Mouse (Mus musculus): ENCODE measurements at regions not wholly inside any gene's neighbourhood (a gene's known extent, or its start where the extent isn't known, plus 50 kb on each side); places are given as distances from the start of the nearest gene placed in this dataset.

DNA sequence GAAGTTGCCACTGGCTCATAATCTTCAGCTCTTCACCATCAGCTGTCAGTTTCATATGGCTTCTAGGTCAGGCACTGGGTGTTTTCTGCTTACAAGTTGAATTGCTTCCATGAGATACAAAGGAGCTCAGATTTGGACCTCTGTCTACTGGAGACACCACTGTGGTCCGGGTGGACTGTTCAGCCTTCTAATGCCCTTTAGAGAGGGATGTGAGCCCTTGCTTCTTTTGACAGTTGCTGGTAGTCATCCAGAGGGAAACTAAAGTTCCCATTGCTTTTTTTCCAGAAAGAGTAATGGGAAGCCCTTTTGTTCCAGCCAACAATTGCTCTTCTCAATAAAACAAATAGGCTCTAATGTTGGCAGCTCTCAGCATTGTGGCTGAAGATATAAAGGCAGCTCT is 103.7 kb upstream of the Tab2 start:
- Histone ChIP-seq H3K9me3 (ENCODE audit: low read length) (no peaks in the 10 kb centered on the region), H3K4me1 (ENCODE audit: insufficient read depth) (no peaks in the 10 kb centered on the region), H3K4me2 (ENCODE audit: low read depth) (no peak overlapping the region), H3K4me3 (ENCODE audit: low read depth, low read length) (no peak overlapping the region), H3K27ac (ENCODE audit: low read depth, low read length) (no peak overlapping the region), H3K9ac (no peak overlapping the region), H3K36me3 (ENCODE audit: insufficient read depth) (no peaks in the 10 kb centered on the region), H3K27me3 (ENCODE audit: insufficient read depth, low read length) (no peaks in the 10 kb centered on the region)
- 30% methylated on average over 1 of the region's 1 CpGs for WGBS
- ATAC-seq (no peak), DNase-seq (no peak)
- no peak for TF ChIP-seq CTCF (IDR thresholded peaks at IDR 0.05; ENCODE audit: low read depth)

- no peak for ATAC-seq
- H3K4me2 ChIP-seq (ENCODE audit: low read depth) = no peak overlapping the region
- DNase-seq = no peak
- TF ChIP-seq CTCF (IDR thresholded peaks at IDR 0.05; ENCODE audit: low read depth) = no peak
- no peak overlapping the region for H3K27ac ChIP-seq (ENCODE audit: low read depth, low read length)
- 92% methylated on average over 5 of the region's 5 CpGs for WGBS
- H3K4me3 ChIP-seq (ENCODE audit: low read depth, low read length) = no peak overlapping the region
- H3K4me1 ChIP-seq (ENCODE audit: insufficient read depth) = no peaks in the 10 kb centered on the region
- no peaks in the 10 kb centered on the region for H3K9me3 ChIP-seq (ENCODE audit: low read length)
- no peaks in the 10 kb centered on the region for H3K36me3 ChIP-seq (ENCODE audit: insufficient read depth)
- no peak overlapping the region for H3K9ac ChIP-seq
- H3K27me3 ChIP-seq (ENCODE audit: insufficient read depth, low read length) = no peaks in the 10 kb centered on the region
Measured at GRCm38 (mm10) chr10:8057855-8058254, 101.8 kb upstream of the Tab2 start.

DNA sequence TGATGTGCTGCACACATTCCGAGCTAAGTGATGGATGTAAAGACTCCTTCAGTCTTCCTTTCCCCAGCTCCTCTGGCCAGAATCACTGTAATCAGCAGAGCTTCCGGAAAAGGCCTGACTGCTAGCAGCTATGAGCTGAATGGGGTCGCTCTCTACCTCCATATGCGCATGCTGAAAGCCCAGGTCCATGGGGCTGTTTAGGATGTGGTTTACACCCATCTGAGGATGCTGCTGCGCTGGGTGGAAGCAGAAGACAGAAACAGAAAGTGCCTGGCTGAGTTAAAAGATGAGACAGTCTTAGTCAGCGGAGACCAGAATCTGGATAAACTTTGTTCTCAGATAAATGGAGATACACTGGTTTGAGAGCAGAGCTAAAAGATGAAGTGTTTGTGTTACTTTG is 99.3 kb upstream of the Tab2 start:
- H3K4me1 ChIP-seq (ENCODE audit: insufficient read depth) = no peaks in the 10 kb centered on the region
- ATAC-seq (no peak), DNase-seq (no peak)
- TF ChIP-seq CTCF (IDR thresholded peaks at IDR 0.05; ENCODE audit: low read depth) = no peak
- H3K9ac ChIP-seq = no peak overlapping the region
- no peak overlapping the region for H3K4me3 ChIP-seq (ENCODE audit: low read depth, low read length)
- H3K27ac ChIP-seq (ENCODE audit: low read depth, low read length) = no peak overlapping the region
- H3K9me3 ChIP-seq (ENCODE audit: low read length) = no peaks in the 10 kb centered on the region
- WGBS = 78% methylated on average over 6 of the region's 6 CpGs
- H3K36me3 ChIP-seq (ENCODE audit: insufficient read depth) = no peaks in the 10 kb centered on the region
- no peaks in the 10 kb centered on the region for H3K27me3 ChIP-seq (ENCODE audit: insufficient read depth, low read length)
- no peak overlapping the region for H3K4me2 ChIP-seq (ENCODE audit: low read depth)

DNA sequence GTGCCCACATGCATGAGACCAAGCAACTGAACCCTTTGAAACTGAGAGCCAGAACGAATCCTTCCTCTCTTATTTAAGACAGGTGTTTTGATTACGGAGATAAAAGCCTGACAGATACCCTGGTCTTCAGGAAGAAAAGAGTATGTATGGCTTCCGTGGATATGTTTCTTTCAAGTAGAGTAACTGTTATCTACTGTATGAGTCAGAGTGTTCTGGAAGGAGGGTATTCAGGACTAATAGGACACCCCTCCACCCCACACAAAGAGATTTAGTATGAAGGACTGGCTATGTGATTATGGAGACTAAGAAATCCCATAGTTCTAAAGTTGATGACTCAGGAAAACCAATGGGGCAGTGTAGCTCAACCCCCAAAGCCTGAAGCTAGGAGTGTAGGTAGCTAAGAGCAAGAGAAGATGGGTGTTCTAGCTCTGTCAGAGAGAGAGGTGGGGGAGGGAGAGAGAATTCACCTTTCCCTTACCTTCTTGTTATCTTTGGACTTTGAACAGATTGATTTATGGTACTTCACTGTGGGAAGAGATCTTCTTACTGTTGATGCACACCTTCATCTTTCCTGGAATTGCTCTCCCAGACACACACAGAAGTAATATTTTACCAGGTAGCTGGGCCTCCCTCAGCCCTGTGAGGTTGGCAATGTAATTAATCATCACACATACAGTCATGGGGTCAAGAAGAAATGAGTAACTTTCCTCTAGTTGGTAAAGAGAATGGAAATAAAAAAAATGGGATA is 87.6 kb upstream of the Tab2 start:
- no peaks in the 10 kb centered on the region for H3K4me1 ChIP-seq (ENCODE audit: insufficient read depth)
- H3K9me3 ChIP-seq (ENCODE audit: low read length) = no peaks in the 10 kb centered on the region
- H3K4me2 ChIP-seq (ENCODE audit: low read depth) = no peak overlapping the region
- no peak for DNase-seq
- ATAC-seq = no peak
- TF ChIP-seq CTCF (IDR thresholded peaks at IDR 0.05; ENCODE audit: low read depth) = no peak
- H3K27me3 ChIP-seq (ENCODE audit: insufficient read depth, low read length) = no peaks in the 10 kb centered on the region
- WGBS = 90% methylated on average over 3 of the region's 3 CpGs
- no peak overlapping the region for H3K9ac ChIP-seq
- no peak overlapping the region for H3K4me3 ChIP-seq (ENCODE audit: low read depth, low read length)
- H3K27ac ChIP-seq (ENCODE audit: low read depth, low read length) = no peak overlapping the region
- no peaks in the 10 kb centered on the region for H3K36me3 ChIP-seq (ENCODE audit: insufficient read depth)

- Histone ChIP-seq H3K4me3 (ENCODE audit: low read depth, low read length) (no peak overlapping the region), H3K4me2 (ENCODE audit: low read depth) (no peak overlapping the region), H3K27me3 (ENCODE audit: insufficient read depth, low read length) (no peaks in the 10 kb centered on the region), H3K27ac (ENCODE audit: low read depth, low read length) (no peak overlapping the region), H3K9me3 (ENCODE audit: low read length) (no peaks in the 10 kb centered on the region), H3K4me1 (ENCODE audit: insufficient read depth) (peaks cover under 1% of the 10 kb centered on the region; the same call in 1 of the 2 replicates), H3K9ac (no peak overlapping the region), H3K36me3 (ENCODE audit: insufficient read depth) (no peaks in the 10 kb centered on the region)
- WGBS = 52% methylated on average over 6 of the region's 6 CpGs
- ATAC-seq (no peak), DNase-seq (peak; percentile 34)
- no peak for TF ChIP-seq CTCF (IDR thresholded peaks at IDR 0.05; ENCODE audit: low read depth)
Measured at GRCm38 (mm10) chr10:8042306-8042705, 86.3 kb upstream of the Tab2 start.

DNA sequence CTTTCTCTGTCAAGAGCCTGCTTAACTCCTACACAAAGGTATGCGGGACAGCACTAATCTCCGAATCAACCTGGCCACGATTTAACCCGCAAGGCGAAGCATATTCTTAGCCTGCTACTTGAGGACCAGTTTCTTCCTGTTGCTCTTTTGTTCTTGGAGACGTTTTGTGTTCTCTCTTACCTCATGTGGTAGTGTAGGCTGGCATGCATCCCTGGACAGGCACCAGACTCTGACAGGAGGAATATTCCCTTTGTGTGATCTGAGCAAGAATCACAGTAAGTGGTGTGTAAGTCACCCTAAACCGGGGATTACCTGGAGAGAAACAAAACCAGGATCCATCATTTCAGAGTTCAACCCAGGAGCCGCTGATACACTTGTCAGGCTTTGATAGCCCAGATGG is 85.8 kb upstream of the Tab2 start:
- WGBS = 40% methylated on average over 8 of the region's 8 CpGs
- H3K4me2 ChIP-seq (ENCODE audit: low read depth) = no peak overlapping the region
- no peak overlapping the region for H3K4me3 ChIP-seq (ENCODE audit: low read depth, low read length)
- H3K36me3 ChIP-seq (ENCODE audit: insufficient read depth) = no peaks in the 10 kb centered on the region
- H3K9ac ChIP-seq = no peak overlapping the region
- no peaks in the 10 kb centered on the region for H3K9me3 ChIP-seq (ENCODE audit: low read length)
- H3K27me3 ChIP-seq (ENCODE audit: insufficient read depth, low read length) = no peaks in the 10 kb centered on the region
- peak; percentile 49 for DNase-seq
- peak overlapping the region; percentile 42; the same call in 1 of the 2 replicates for H3K27ac ChIP-seq (ENCODE audit: low read depth, low read length)
- no peak for TF ChIP-seq CTCF (IDR thresholded peaks at IDR 0.05; ENCODE audit: low read depth)
- ATAC-seq = no peak
- peaks cover 5% of the 10 kb centered on the region for H3K4me1 ChIP-seq (ENCODE audit: insufficient read depth)

DNA sequence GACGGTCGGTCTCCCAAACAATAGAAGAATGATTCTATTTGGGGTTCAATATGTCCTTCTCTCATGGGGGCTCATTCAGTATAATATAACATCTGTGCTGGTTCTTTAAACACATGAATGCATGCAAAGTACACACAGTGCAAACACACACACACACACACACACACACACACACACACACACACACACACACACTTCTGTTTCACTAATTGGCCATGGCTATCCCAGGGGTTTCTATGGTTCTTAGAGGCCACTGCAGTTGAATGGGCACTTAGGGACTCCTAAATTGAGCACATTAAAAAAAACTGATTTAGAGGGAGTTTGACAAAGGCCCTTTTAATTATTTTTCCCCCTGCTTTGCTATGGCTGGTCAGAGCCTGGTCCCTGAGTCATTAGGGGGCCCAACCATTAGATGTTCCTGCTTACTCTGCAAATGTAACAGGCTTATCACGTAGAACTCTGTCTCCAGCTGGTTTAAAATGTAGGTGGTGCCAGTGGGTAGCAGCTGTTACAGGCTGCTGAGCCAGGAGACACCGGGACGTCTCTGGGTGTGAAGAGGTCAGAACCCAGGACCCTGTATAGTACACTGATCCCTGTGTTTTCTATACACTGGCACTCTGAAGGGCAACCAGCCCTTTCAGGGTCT is 82.1 kb upstream of the Tab2 start:
- Histone ChIP-seq H3K27me3 (ENCODE audit: insufficient read depth, low read length) (no peaks in the 10 kb centered on the region), H3K4me1 (ENCODE audit: insufficient read depth) (peaks cover 5% of the 10 kb centered on the region), H3K4me3 (ENCODE audit: low read depth, low read length) (no peak overlapping the region), H3K27ac (ENCODE audit: low read depth, low read length) (peak overlapping the region; percentile 62), H3K9ac (no peak overlapping the region), H3K9me3 (ENCODE audit: low read length) (no peaks in the 10 kb centered on the region), H3K36me3 (ENCODE audit: insufficient read depth) (no peaks in the 10 kb centered on the region), H3K4me2 (ENCODE audit: low read depth) (peak overlapping the region; percentile 18)
- DNase-seq (peak; percentile 63), ATAC-seq (peak; percentile 84)
- no peak for TF ChIP-seq CTCF (IDR thresholded peaks at IDR 0.05; ENCODE audit: low read depth)
- 5% methylated on average over 5 of the region's 5 CpGs for WGBS
